Mouse (Mus musculus) heart, embryonic 11.5 days (tissue): ENCODE data around the gene Phactr1. TPM values are rescaled to one million over a fixed set of nuclear protein-coding genes. Genes with fewer than 3 reads are reported as not detected.

Experiments
- ATAC-seq: fragments of 200-750 bp; cut with Nextera tagmentation; replicated peaks from 2 replicates; pipeline ENCODE4 v1.8.0; 2017; ENCODE audit warnings: moderate library complexity; ENCODE audit not compliant: insufficient number of reproducible peaks, low FRiP score, low TSS enrichment
- H3K27ac ChIP-seq: fragments of 300-500 bp; sonication (generic); 2 replicates; pipeline ENCODE4 v1.5.1; 2014; ENCODE audit warnings: mild to moderate bottlenecking, low read depth, low read length
- H3K27me3 ChIP-seq: fragments of 300-500 bp; sonication (generic); 2 replicates; pipeline ENCODE4 v1.6.1; 2014; ENCODE audit warnings: mild to moderate bottlenecking, low read length, mixed read lengths; ENCODE audit not compliant: control insufficient read depth, insufficient read depth
- H3K36me3 ChIP-seq: fragments of 300-500 bp; sonication (generic); 2 replicates; pipeline ENCODE4 v1.6.1; 2014; ENCODE audit warnings: mild to moderate bottlenecking, low read length, moderate library complexity, mixed read lengths; ENCODE audit not compliant: control insufficient read depth, insufficient read depth
- H3K4me1 ChIP-seq: fragments of 300-500 bp; sonication (generic); 2 replicates; pipeline ENCODE4 v1.6.1; 2014; ENCODE audit warnings: low read length; ENCODE audit not compliant: control insufficient read depth, insufficient read depth
- H3K4me2 ChIP-seq: fragments of 300-500 bp; sonication (generic); 2 replicates; pipeline ENCODE4 v1.6.1; 2014; ENCODE audit warnings: mild to moderate bottlenecking, moderate library complexity
- H3K4me3 ChIP-seq: fragments of 300-500 bp; sonication (generic); 2 replicates; pipeline ENCODE4 v1.5.1; 2014; ENCODE audit warnings: low read depth, low read length
- H3K9ac ChIP-seq: fragments of 300-500 bp; sonication (generic); 2 replicates; pipeline ENCODE4 v1.6.1; 2014; ENCODE audit warnings: mild to moderate bottlenecking, low read depth, low read length, moderate library complexity
- H3K9me3 ChIP-seq: fragments of 300-500 bp; sonication (generic); replicated peaks from 2 replicates; pipeline ENCODE4 v1.6.1; 2016; ENCODE audit warnings: low read length; ENCODE audit not compliant: control insufficient read depth
- WGBS: fragments of 180-500 bp; shearing (Covaris S2); extraction: QIAGEN DNeasy Blood & Tissue Kit; methylation state at CpG from one replicate; pipeline ENCODE4 v1.1.7; 2014; ENCODE audit not compliant: insufficient replicate concordance; 5-methylcytosine and 5-hydroxymethylcytosine counted together
- polyA plus RNA-seq: library from polyadenylated mRNA; unstranded; fragments of >200 nt; fragmentation: Nextera tagmentation; extraction: Ambion mirVana; gene quantifications from 2 replicates; pipeline ENCODE4 v1.2.1, GENCODE M21; 2014

Gene Phactr1
- polyA plus RNA-seq, 1 experiment from 2014 or later, result 4.2 TPM

DNA sequence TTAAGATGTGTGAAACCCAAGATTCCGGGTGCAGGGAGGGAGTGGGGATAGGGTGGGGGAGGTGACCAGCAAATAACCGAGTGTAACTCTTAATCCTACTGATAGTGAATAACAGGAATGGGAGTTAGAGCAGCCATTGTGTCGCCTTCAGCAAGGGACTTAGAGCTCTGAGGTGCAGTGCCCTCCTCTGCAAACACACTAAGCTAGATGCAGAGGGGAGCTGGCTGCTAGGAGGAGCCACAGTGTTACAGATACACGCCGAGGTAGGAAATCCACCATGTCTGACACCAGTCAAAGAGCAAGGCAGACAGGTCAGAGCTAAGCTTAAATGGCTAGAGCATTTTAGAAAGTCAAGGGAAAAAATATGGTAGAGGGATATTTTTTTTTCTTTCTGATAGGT lies 476.9 kb downstream of the Phactr1 start:
- no peaks in the 10 kb centered on the region for H3K36me3 ChIP-seq
- 30% methylated on average over 5 of the region's 5 CpGs for WGBS
- no peak overlapping the region for H3K9ac ChIP-seq
- H3K27me3 ChIP-seq, result no peaks in the 10 kb centered on the region
- H3K4me2 ChIP-seq, result no peak overlapping the region
- H3K4me3 ChIP-seq, result no peak overlapping the region
- H3K4me1 ChIP-seq, result peaks cover 4% of the 10 kb centered on the region; the same call in 1 of the 2 replicates
- no peaks in the 10 kb centered on the region for H3K9me3 ChIP-seq
- no peak overlapping the region for H3K27ac ChIP-seq
- ATAC-seq, result no peak

DNA sequence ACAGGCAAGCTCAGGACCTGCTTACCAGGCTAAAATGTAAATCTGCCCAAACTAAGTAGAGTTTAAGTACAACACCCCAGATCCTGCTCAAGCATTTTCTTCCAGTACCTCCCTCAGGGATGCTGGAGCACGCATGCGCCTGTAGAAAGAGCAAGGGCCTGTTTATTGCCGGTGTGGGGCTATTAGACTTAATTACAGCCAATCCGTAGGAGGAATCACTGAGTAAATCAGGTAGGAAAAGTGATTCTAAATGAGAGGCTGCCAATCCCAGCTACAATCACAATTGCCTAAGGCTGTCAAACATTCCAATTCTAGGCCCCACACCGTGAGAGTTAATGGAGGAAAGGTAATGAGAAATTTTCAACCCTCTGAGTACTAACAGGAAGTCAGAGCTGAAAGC lies 477.9 kb downstream of the Phactr1 start:
- Histone ChIP-seq H3K27me3 (no peaks in the 10 kb centered on the region), H3K4me1 (peaks cover 4% of the 10 kb centered on the region; the same call in 1 of the 2 replicates), H3K9ac (no peak overlapping the region), H3K27ac (no peak overlapping the region), H3K4me2 (no peak overlapping the region), H3K36me3 (no peaks in the 10 kb centered on the region), H3K9me3 (no peaks in the 10 kb centered on the region), H3K4me3 (no peak overlapping the region)
- no peak for ATAC-seq
- WGBS, result 72% methylated on average over 5 of the region's 5 CpGs

DNA sequence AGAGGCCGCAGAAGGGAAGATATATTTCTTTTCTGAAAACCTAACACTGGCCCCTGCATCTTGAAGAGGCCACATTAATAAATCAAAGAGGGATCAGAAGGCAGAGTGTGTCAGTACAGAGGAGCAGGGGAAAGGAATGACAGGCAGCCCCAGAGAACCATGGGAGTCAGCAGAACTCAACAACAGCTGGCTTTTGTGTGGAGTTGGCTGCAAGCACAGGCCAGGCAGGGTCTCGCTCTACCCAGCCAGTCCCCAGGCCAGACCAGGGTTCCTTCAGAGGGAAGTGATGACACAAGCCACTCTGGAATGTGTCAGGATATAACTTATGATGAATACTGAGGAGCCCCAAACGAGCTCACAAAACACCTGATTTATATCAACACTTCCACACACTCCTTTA lies 479.0 kb downstream of the Phactr1 start:
- H3K4me2 ChIP-seq, result no peak overlapping the region
- peaks cover under 1% of the 10 kb centered on the region; the same call in 1 of the 2 replicates for H3K36me3 ChIP-seq
- no peak overlapping the region for H3K4me3 ChIP-seq
- no peaks in the 10 kb centered on the region for H3K27me3 ChIP-seq
- no peak for ATAC-seq
- peak overlapping the region; percentile 47 for H3K27ac ChIP-seq
- H3K4me1 ChIP-seq, result peaks cover 4% of the 10 kb centered on the region; the same call in 1 of the 2 replicates
- 36% methylated on average over 3 of the region's 3 CpGs for WGBS
- H3K9me3 ChIP-seq, result no peaks in the 10 kb centered on the region
- H3K9ac ChIP-seq, result no peak overlapping the region

DNA sequence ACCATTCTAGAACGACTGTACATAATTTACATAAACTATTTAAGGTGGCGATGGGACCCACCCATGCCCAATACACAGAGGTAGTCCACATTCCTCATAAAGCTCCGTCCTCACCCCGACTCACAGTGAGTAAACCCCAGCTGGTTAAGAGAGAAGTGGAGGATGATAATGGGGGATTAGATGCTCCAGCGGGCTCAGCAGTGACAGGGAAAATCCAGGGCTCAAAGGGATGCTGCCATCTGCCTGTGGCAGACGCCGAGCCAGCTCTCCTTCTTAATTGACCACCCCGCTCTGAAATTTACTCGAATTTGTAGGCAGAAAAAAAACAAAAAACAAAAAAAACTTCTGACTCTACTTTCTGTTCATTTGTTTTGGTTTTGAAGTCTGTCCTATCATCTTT lies 487.3 kb downstream of the Phactr1 start:
- Histone ChIP-seq H3K36me3 (peaks cover 2% of the 10 kb centered on the region; the same call in 1 of the 2 replicates), H3K9ac (no peak overlapping the region), H3K4me2 (no peak overlapping the region), H3K27ac (no peak overlapping the region), H3K27me3 (no peaks in the 10 kb centered on the region), H3K9me3 (no peaks in the 10 kb centered on the region), H3K4me3 (no peak overlapping the region), H3K4me1 (peaks cover 7% of the 10 kb centered on the region)
- WGBS, result 72% methylated on average over 9 of the region's 9 CpGs
- no peak for ATAC-seq

DNA sequence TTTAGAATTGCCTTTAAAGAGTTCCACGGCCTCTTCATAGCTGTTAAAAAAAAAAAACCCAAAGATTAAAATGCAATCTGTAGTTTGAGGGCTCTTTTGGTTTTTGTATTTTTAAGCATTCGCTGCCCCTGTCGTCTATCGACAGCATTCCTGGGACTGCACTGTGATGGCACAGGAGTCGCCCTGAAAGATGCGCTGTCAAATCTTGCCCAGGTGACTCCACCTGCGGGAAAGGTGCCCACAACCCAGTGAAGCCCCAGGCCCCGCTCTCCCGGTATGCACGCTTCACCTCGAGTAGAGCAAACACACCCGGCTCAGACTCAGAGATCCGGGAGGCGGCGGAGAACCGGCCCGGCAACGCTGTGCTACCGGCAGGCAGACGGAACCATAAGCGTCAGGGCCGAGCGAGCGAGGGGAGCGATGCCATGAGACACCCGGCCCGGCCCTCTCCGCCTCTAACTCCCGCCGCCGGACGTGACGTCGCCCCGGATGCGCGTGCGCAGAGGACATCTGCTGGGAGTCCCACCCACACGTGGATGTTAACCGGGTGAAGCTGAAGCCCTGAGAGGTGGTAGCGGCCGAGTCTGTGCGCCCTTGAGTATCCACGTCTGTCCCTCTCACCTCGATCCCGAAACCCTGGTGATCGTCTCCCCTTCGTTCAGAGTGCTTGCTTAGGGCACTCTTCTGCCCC lies 490.7 kb downstream of the Phactr1 start, which contains the start of gene Tbc1d7:
TSS of gene Tbc1d7 (minus strand) at position 482 of the 691 bp plus-strand sequence.
- ATAC-seq, result peak; percentile 91
- peak within 1 kb of the TSS; percentile 78 for H3K4me3 ChIP-seq
- peak within 1 kb of the TSS; percentile 85 for H3K27ac ChIP-seq
- 1% methylated on average over 48 of the region's 48 CpGs for WGBS
- H3K27me3 ChIP-seq, result no peaks in the 10 kb centered on the region
- H3K4me1 ChIP-seq, result peaks cover 7% of the 10 kb centered on the region
- no peaks in the 10 kb centered on the region for H3K36me3 ChIP-seq
- peak within 1 kb of the TSS; percentile 93 for H3K9ac ChIP-seq
- H3K4me2 ChIP-seq, result peak within 1 kb of the TSS; percentile 83
- H3K9me3 ChIP-seq, result no peaks in the 10 kb centered on the region

DNA sequence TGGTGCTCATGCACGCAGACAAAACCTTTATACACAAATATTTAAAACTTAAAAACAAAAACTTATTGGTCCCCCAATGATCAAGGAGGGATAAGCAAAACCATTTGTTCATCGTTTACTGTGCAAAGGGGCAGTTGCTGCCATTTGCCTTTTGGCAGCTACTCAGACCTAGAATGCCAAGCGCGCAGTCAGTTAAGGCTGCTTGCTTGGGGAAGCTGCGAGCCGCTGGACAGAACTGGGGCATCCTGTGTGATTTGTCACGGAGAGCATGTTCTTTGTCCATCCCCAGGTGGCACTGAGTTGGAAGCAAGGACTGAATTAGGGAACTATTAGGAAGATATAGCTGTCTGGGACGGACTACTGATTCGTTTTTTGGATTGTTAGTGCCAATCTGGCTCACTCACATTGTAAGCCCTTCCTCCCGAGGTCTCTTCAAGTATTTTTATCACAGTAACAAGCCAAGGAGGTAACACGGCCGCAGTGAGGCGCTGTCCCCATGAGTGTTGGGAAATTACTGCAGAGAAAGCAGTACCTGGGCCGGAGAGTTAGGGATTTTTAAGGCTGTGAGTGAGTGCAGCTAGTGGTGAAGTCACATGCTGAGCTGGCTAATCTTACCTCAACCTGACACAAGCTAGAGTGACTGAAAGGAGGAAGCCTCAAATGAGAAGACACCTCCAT lies 491.8 kb downstream of the Phactr1 start:
- Histone ChIP-seq H3K27ac (peak overlapping the region; percentile 18; the same call in 1 of the 2 replicates), H3K36me3 (no peaks in the 10 kb centered on the region), H3K4me3 (peak overlapping the region; percentile 78), H3K9me3 (no peaks in the 10 kb centered on the region), H3K27me3 (no peaks in the 10 kb centered on the region), H3K4me2 (peak overlapping the region; percentile 83), H3K9ac (peak overlapping the region; percentile 93), H3K4me1 (peaks cover 7% of the 10 kb centered on the region)
- no peak for ATAC-seq
- 24% methylated on average over 14 of the region's 14 CpGs for WGBS

DNA sequence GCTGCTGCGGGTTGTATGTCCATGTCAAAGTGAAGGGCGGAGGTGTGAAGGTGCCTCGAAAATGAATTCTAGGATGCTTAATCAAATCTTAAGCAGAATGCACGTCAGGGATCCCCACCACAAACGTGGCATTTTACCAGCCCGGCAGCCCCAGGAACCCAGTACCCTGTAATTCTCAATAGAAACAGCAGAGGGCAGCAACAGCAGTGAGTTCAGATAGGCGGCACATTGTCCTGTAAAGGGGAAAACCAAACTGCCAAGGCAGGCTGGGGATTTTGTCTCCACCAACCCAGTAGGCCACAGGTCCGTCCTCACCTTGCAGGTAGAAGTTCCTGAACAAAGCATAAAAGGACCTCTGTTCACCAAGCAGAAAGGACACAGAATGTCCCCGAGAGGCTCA lies 492.8 kb downstream of the Phactr1 start:
- H3K4me1 ChIP-seq, result peaks cover 7% of the 10 kb centered on the region
- H3K9me3 ChIP-seq, result no peaks in the 10 kb centered on the region
- H3K27ac ChIP-seq, result no peak overlapping the region
- no peak for ATAC-seq
- 15% methylated on average over 9 of the region's 9 CpGs for WGBS
- H3K9ac ChIP-seq, result no peak overlapping the region
- H3K4me2 ChIP-seq, result peak overlapping the region; percentile 37
- H3K4me3 ChIP-seq, result no peak overlapping the region
- H3K27me3 ChIP-seq, result no peaks in the 10 kb centered on the region
- H3K36me3 ChIP-seq, result no peaks in the 10 kb centered on the region

DNA sequence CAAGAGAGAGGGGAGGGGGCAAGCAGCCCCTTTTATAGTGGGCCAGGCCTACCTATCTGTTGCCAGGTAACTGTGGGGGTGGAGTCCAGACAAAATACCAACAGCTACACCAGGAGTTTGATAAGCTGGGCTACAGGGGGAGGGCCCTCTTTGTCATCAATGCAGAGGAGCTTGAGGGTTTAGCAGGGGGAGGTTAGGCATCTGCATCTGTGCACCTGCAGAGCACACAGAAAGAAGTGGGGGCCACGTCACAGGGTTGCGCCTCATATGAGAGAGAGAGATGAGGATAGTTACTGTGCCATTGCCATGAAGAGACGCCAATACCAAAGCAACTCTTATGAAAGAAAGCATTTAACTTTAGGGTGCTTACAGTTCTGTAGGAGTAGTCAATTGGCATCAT lies 496.3 kb downstream of the Phactr1 start:
- WGBS, result 92% methylated on average over 3 of the region's 3 CpGs

More for the DNA sequence above, 496.3 kb downstream of the Phactr1 start:
- Histone ChIP-seq H3K4me3 (no peak overlapping the region), H3K9ac (no peak overlapping the region), H3K9me3 (no peaks in the 10 kb centered on the region), H3K4me2 (no peak overlapping the region), H3K27ac (no peak overlapping the region), H3K27me3 (no peaks in the 10 kb centered on the region; the same call in 1 of the 2 replicates), H3K36me3 (no peaks in the 10 kb centered on the region), H3K4me1 (peaks cover 7% of the 10 kb centered on the region)
- no peak for ATAC-seq
